Mouse (Mus musculus) heart, postnatal 0 days (tissue): ENCODE results near the gene Supt6.

ENCODE experiments used
- CTCF ChIP-seq: IDR thresholded peaks from 2 replicates; pipeline ENCODE4 v1.5.1; 2016; ENCODE audit warnings: antibody characterized with exemption, control low read depth, low read depth
- EP300 ChIP-seq: IDR thresholded peaks from 2 replicates; pipeline ENCODE4 v1.6.1; 2016; ENCODE audit warnings: antibody characterized with exemption, low read depth

- TF ChIP-seq CTCF, result no peak
- TF ChIP-seq EP300, result no peak
Measured at GRCm38 (mm10) chr11:78178859-78179437, 66.8 kb downstream of the Supt6 start.
